Mouse (Mus musculus) bone marrow macrophage, adult 2 months (primary cell): ENCODE results near the gene Larp4b. TPM values are rescaled to one million over a fixed set of nuclear protein-coding genes. Genes with fewer than 3 reads are reported as not detected.
A peak's percentile ranks its signal among the peaks of the same experiment; 100 is the strongest.

Experiments
- H3K27ac ChIP-seq: 2 replicates; pipeline ENCODE4 v1.5.1; 2012; ENCODE audit warnings: low read depth, low read length; ENCODE audit not compliant: insufficient read depth
- H3K4me1 ChIP-seq: 2 replicates; pipeline ENCODE4 v1.6.1; 2012; ENCODE audit warnings: low read length; ENCODE audit not compliant: control insufficient read depth, insufficient read depth
- H3K4me3 ChIP-seq: 2 replicates; pipeline ENCODE4 v1.5.1; 2012; ENCODE audit warnings: mild to moderate bottlenecking, low read length, moderate library complexity; ENCODE audit not compliant: insufficient read depth
- CTCF ChIP-seq: IDR thresholded peaks from 2 replicates; pipeline ENCODE4 v1.5.1; 2012; ENCODE audit warnings: low read depth, mild to moderate bottlenecking, low read length, moderate library complexity
- POLR2A ChIP-seq: IDR thresholded peaks from 2 replicates; pipeline ENCODE4 v1.6.1; 2012; ENCODE audit warnings: mild to moderate bottlenecking, low read depth, low read length, borderline replicate concordance
- polyA plus RNA-seq: library from polyadenylated mRNA; stranded (reverse); fragments of >200 nt; gene quantifications from 2 replicates; pipeline ENCODE4 v1.2.4, GENCODE M21; 2012; ENCODE audit not compliant: missing spikeins, insufficient read depth, insufficient read length

Gene Larp4b
- polyA plus RNA-seq, 1 experiment = 54.1 TPM

GRCm38 (mm10) chr13:9075825-9076592 lies 17.7 kb upstream of the Larp4b start:
- peaks cover 2% of the 10 kb centered on the region; the same call in 1 of the 2 replicates for H3K4me1 ChIP-seq
- no peak overlapping the region for H3K4me3 ChIP-seq
- TF ChIP-seq CTCF = no peak
- TF ChIP-seq POLR2A = no peak
- no peak overlapping the region for H3K27ac ChIP-seq

- no peak overlapping the region for H3K27ac ChIP-seq
- TF ChIP-seq CTCF = no peak
- no peak for TF ChIP-seq POLR2A
- peaks cover 13% of the 10 kb centered on the region for H3K4me1 ChIP-seq
- H3K4me3 ChIP-seq = no peak overlapping the region
Measured at GRCm38 (mm10) chr13:9082128-9082883, 11.4 kb upstream of the Larp4b start.

- H3K27ac ChIP-seq = peak overlapping the region; percentile 90
- TF ChIP-seq CTCF (no peak), POLR2A (no peak)
- peaks cover 19% of the 10 kb centered on the region for H3K4me1 ChIP-seq
- H3K4me3 ChIP-seq = peak overlapping the region; percentile 96
Measured at GRCm38 (mm10) chr13:9094186-9094980, 702 bp downstream of the Larp4b start.

GRCm38 (mm10) chr13:9099289-9099688 lies 5.6 kb downstream of the Larp4b start:
- H3K27ac ChIP-seq = no peak overlapping the region
- TF ChIP-seq POLR2A (no peak), CTCF (no peak)
- H3K4me1 ChIP-seq = peaks cover 22% of the 10 kb centered on the region
- no peak overlapping the region for H3K4me3 ChIP-seq

- TF ChIP-seq POLR2A (no peak), CTCF (no peak)
- H3K4me1 ChIP-seq = peaks cover 24% of the 10 kb centered on the region
- no peak overlapping the region for H3K27ac ChIP-seq
- H3K4me3 ChIP-seq = no peak overlapping the region
Measured at GRCm38 (mm10) chr13:9100517-9100916, 6.8 kb downstream of the Larp4b start.

- Histone ChIP-seq H3K4me1 (peaks cover 22% of the 10 kb centered on the region), H3K27ac (no peak overlapping the region), H3K4me3 (no peak overlapping the region)
- TF ChIP-seq POLR2A (no peak), CTCF (no peak)
Measured at GRCm38 (mm10) chr13:9106246-9106645, 12.6 kb downstream of the Larp4b start.

GRCm38 (mm10) chr13:9106992-9107858 lies 13.5 kb downstream of the Larp4b start:
- H3K4me3 ChIP-seq = no peak overlapping the region
- H3K4me1 ChIP-seq = peaks cover 22% of the 10 kb centered on the region
- H3K27ac ChIP-seq = 0 out of 2 replicates have a peak overlapping the region, but pooled peaks have one; percentile 40
- TF ChIP-seq POLR2A (no peak), CTCF (no peak)

GRCm38 (mm10) chr13:9113735-9114134 lies 20.1 kb downstream of the Larp4b start:
- H3K4me3 ChIP-seq = no peak overlapping the region
- H3K27ac ChIP-seq = no peak overlapping the region
- H3K4me1 ChIP-seq = peaks cover 12% of the 10 kb centered on the region
- no peak for TF ChIP-seq CTCF
- no peak for TF ChIP-seq POLR2A

- TF ChIP-seq POLR2A (no peak), CTCF (no peak)
- H3K4me1 ChIP-seq = peaks cover 13% of the 10 kb centered on the region
Measured at GRCm38 (mm10) chr13:9120835-9121542, 27.3 kb downstream of the Larp4b start.

More at GRCm38 (mm10) chr13:9120835-9121542, 27.3 kb downstream of the Larp4b start:
- H3K27ac ChIP-seq = no peak overlapping the region
- no peak overlapping the region for H3K4me3 ChIP-seq
